ENCODE assay signal across 9 mouse cellular contexts in the genomic region with DNA sequence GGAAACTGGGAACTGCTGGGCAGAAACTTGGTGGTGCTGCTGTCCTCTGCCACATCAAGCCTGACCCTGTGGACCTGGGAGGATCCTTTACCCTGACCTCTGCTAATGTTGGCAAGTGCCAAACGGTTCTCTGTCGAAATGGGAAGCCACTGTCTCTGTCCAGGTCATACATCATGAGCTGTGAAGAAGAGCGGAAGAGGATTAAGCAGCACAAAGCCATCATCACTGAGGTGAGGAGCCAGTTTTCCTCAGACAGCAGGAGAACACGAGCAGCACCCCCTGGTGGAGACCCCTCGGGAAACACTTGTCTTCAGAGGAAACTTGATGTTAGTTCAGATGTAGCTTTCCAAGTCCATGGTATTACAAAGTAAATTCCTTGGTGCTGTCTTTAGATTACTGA.
A peak's percentile ranks its signal among the peaks of the same experiment; 100 is the strongest.
DNase-seq lines count a peak whose midpoint lies in the region; ATAC-seq and TF ChIP-seq lines count a peak whose summit lies in the region.
"Had no signal": no experiment of that assay in that cellular context is flagged by ENCODE, and none has a peak within 500 bp of the region (broad histone marks: within the 10 kb centered on the region; RNA-seq: fewer than 3 reads in every experiment).

No protein-coding gene starts in this region.

- no peak overlapping the region for H3K27ac ChIP-seq in bone marrow macrophage, adult 2 months (ENCODE audit: insufficient read depth, low read depth, low read length)
- H3K27ac ChIP-seq in forebrain, embryonic 10.5 days = no peak overlapping the region
- H3K27ac ChIP-seq in hindbrain, embryonic 12.5 days = no peak overlapping the region
- no peak overlapping the region for H3K27ac ChIP-seq in liver, postnatal 0 days (ENCODE audit: low read depth)
- no peak overlapping the region for H3K27ac ChIP-seq in neural tube, embryonic 14.5 days (ENCODE audit: low read depth, low read length)

- no peak overlapping the region for H3K4me3 ChIP-seq in bone marrow macrophage, adult 2 months (ENCODE audit: insufficient read depth, low read length)
- no peak overlapping the region for H3K4me3 ChIP-seq in forebrain, embryonic 10.5 days
- H3K4me3 ChIP-seq in hindbrain, embryonic 12.5 days = no peak overlapping the region
- H3K4me3 ChIP-seq in liver, postnatal 0 days (ENCODE audit: low read depth, low read length) = no peak overlapping the region
- no peak overlapping the region for H3K4me3 ChIP-seq in neural tube, embryonic 14.5 days (ENCODE audit: low read depth, low read length)
- H3K4me3 ChIP-seq: myocyte had no signal

- DNase-seq in 3T3-L1 (ENCODE audit: low read depth, low spot score) = peak; percentile 79
- DNase-seq in CD4-positive, CD25-positive, alpha-beta regulatory T cell, adult 2 months (ENCODE audit: low read depth, low spot score) = peak; percentile 83
- DNase-seq in forebrain, embryonic 10.5 days (ENCODE audit: extremely low spot score, low spot score) = peak; percentile 42
- DNase-seq in liver, postnatal 0 days = peak; percentile 74
- no peak for DNase-seq in urinary bladder, postnatal 25 days (ENCODE audit: low spot score)

- H3K27me3 ChIP-seq in forebrain, embryonic 10.5 days (ENCODE audit: poor library complexity, severe bottlenecking) = no peaks in the 10 kb centered on the region
- no peaks in the 10 kb centered on the region for H3K27me3 ChIP-seq in hindbrain, embryonic 12.5 days
- H3K27me3 ChIP-seq in liver, postnatal 0 days (ENCODE audit: insufficient read depth, low read length) = no peaks in the 10 kb centered on the region
- H3K27me3 ChIP-seq in neural tube, embryonic 14.5 days (ENCODE audit: control insufficient read depth, insufficient read depth, low read length) = no peaks in the 10 kb centered on the region

- H3K36me3 ChIP-seq in forebrain, embryonic 10.5 days (replicated peaks) = peaks cover 65% of the 10 kb centered on the region
- peaks cover 35% of the 10 kb centered on the region for H3K36me3 ChIP-seq in hindbrain, embryonic 12.5 days
- peaks cover 6% of the 10 kb centered on the region for H3K36me3 ChIP-seq in liver, postnatal 0 days (replicated peaks; ENCODE audit: insufficient read depth, low read length)
- peaks cover 9% of the 10 kb centered on the region; the same call in 1 of the 2 replicates for H3K36me3 ChIP-seq in neural tube, embryonic 14.5 days (ENCODE audit: control insufficient read depth, insufficient read depth, low read length)

- no peak for TF ChIP-seq EP300 in liver, postnatal 0 days (IDR thresholded peaks at IDR 0.05; ENCODE audit: low read depth)

- H3K4me1 ChIP-seq in bone marrow macrophage, adult 2 months (ENCODE audit: control insufficient read depth, insufficient read depth, low read length) = peaks cover 3% of the 10 kb centered on the region
- no peaks in the 10 kb centered on the region for H3K4me1 ChIP-seq in forebrain, embryonic 10.5 days
- 0 out of 2 replicates have a peak, but pooled peaks cover under 1% of the 10 kb centered on the region for H3K4me1 ChIP-seq in hindbrain, embryonic 12.5 days
- H3K4me1 ChIP-seq in liver, postnatal 0 days (ENCODE audit: insufficient read depth) = no peaks in the 10 kb centered on the region
- no peaks in the 10 kb centered on the region for H3K4me1 ChIP-seq in neural tube, embryonic 14.5 days (ENCODE audit: control insufficient read depth, insufficient read depth, low read length)

- no peak for TF ChIP-seq POLR2A in bone marrow macrophage, adult 2 months (IDR thresholded peaks at IDR 0.05; ENCODE audit: borderline replicate concordance, low read depth, low read length)

- ATAC-seq in hindbrain, embryonic 12.5 days (ENCODE audit: low FRiP score) = peak; percentile 58
- no peak for ATAC-seq in liver, postnatal 0 days
- ATAC-seq in neural tube, embryonic 14.5 days (ENCODE audit: low read depth) = peak; percentile 69; the same call in 1 of the 2 replicates

- 36% methylated on average over 5 of the region's 5 CpGs for WGBS in forebrain, embryonic 10.5 days
- 26% methylated on average over 5 of the region's 5 CpGs for WGBS in hindbrain, embryonic 12.5 days
- 16% methylated on average over 5 of the region's 5 CpGs for WGBS in liver, postnatal 0 days (ENCODE audit: insufficient replicate concordance)
- 14% methylated on average over 5 of the region's 5 CpGs for WGBS in neural tube, embryonic 14.5 days

- no peaks in the 10 kb centered on the region for H3K9me3 ChIP-seq in forebrain, embryonic 10.5 days
- H3K9me3 ChIP-seq in hindbrain, embryonic 12.5 days (replicated peaks) = no peaks in the 10 kb centered on the region
- no peaks in the 10 kb centered on the region for H3K9me3 ChIP-seq in liver, postnatal 0 days (ENCODE audit: low read length)
- no peaks in the 10 kb centered on the region for H3K9me3 ChIP-seq in neural tube, embryonic 14.5 days (ENCODE audit: control insufficient read depth, low read length)

- peak; percentile 66; the same call in 1 of the 2 replicates for TF ChIP-seq CTCF in bone marrow macrophage, adult 2 months (IDR thresholded peaks at IDR 0.05; ENCODE audit: low read depth, low read length)
- TF ChIP-seq CTCF in liver, postnatal 0 days (IDR thresholded peaks at IDR 0.05; ENCODE audit: low read depth) = peak; percentile 75

- H3K4me2 ChIP-seq in hindbrain, embryonic 12.5 days (replicated peaks) = no peak overlapping the region
- H3K4me2 ChIP-seq in liver, postnatal 0 days (ENCODE audit: low read depth, low read length) = no peak overlapping the region
- no peak overlapping the region for H3K4me2 ChIP-seq in neural tube, embryonic 14.5 days (ENCODE audit: low read depth, low read length)

- H3K9ac ChIP-seq in hindbrain, embryonic 12.5 days = no peak overlapping the region
- H3K9ac ChIP-seq in liver, postnatal 0 days (replicated peaks) = no peak overlapping the region
- no peak overlapping the region for H3K9ac ChIP-seq in neural tube, embryonic 14.5 days (replicated peaks; ENCODE audit: low read depth, low read length)
